Mouse (Mus musculus) liver, postnatal 0 days (tissue): ENCODE data around the gene Tap1.

Experiments
- CTCF ChIP-seq: sonication (generic); IDR thresholded peaks from 2 replicates; pipeline ENCODE4 v1.5.1; 2016; ENCODE audit warnings: antibody characterized with exemption, low read depth
- EP300 ChIP-seq: IDR thresholded peaks from 2 replicates; pipeline ENCODE4 v1.6.1; 2016; ENCODE audit warnings: antibody characterized with exemption, low read depth, mild to moderate bottlenecking

GRCm38 (mm10) chr17:34215176-34215575 lies 27.8 kb downstream of the Tap1 start:
- no peak for TF ChIP-seq CTCF
- no peak for TF ChIP-seq EP300
